Mouse (Mus musculus): Measurements from ENCODE around the gene Fgf15. TPM values are rescaled to one million over a fixed set of nuclear protein-coding genes. Genes with fewer than 3 reads are reported as not detected.
"Not testable (repeated sequence)": the region's sequence is repeated elsewhere in the genome, so short reads cannot be mapped to it uniquely, and the experiment has no call there.

Gene Fgf15
- polyA plus RNA-seq, 1 experiment from 2014 or later: 0.20 TPM

DNA sequence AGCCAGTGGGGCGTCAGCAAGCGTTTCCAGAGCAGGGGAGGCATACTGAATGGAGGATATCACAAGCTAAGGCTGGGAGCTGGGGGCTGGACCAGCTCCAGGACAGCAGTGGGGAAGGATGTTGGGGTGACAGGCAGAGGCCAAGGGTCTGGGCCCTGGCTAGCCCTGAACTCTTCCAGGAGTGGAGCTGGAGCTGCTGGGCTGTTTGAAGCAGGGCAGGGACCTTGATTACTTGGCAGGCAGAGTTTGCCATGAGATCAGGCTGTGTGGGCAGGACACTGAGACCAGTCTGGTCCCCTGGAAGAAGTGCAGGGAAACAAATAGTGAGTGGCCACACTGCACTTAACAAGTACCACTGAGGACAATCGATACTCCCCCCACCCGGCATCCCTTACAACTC is 22.1 kb upstream of the Fgf15 start:
- peaks cover 3% of the 10 kb centered on the region; the same call in 1 of the 2 replicates for H3K4me1 ChIP-seq (ENCODE audit: control insufficient read depth, insufficient read depth, low read length)
- no peak overlapping the region for H3K27ac ChIP-seq (ENCODE audit: low read length)
- 0 out of 2 replicates have a peak, but pooled peaks cover 2% of the 10 kb centered on the region for H3K27me3 ChIP-seq (ENCODE audit: control insufficient read depth, insufficient read depth, low read length)
- WGBS: 72% methylated on average over 4 of the region's 4 CpGs
- no peak overlapping the region for H3K9ac ChIP-seq (ENCODE audit: low read length)
- H3K9me3 ChIP-seq (replicated peaks; ENCODE audit: control insufficient read depth, low read length): no peaks in the 10 kb centered on the region
- no peak overlapping the region for H3K4me3 ChIP-seq (ENCODE audit: low read length)
- H3K4me2 ChIP-seq (ENCODE audit: low read depth, low read length): no peak overlapping the region
- H3K36me3 ChIP-seq (ENCODE audit: control insufficient read depth, insufficient read depth): no peaks in the 10 kb centered on the region
- ATAC-seq (replicated peaks; ENCODE audit: extremely low read depth, insufficient read depth, low FRiP score): no peak

DNA sequence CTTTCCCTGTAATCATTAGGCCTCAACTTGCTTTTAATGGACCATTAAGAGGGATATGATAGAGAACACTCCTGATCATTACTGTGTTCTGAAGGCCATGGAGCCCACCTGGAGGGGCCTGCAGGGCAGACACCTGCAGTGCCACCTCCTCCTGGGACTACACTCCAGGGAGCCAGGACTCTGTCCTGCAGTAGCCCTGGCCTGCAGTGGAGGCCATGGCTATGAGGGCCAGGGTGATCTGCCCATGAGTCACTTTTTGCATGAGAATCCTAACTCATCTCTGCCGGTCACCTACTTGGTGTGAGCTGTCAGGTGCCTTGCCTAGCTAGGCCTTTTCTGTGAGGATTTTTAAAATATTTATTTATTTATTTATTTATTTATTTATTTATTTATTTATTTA is 17.9 kb upstream of the Fgf15 start:
- Histone ChIP-seq H3K4me1 (ENCODE audit: control insufficient read depth, insufficient read depth, low read length) (peaks cover 3% of the 10 kb centered on the region; the same call in 1 of the 2 replicates), H3K27me3 (ENCODE audit: control insufficient read depth, insufficient read depth, low read length) (0 out of 2 replicates have a peak, but pooled peaks cover 2% of the 10 kb centered on the region), H3K4me2 (ENCODE audit: low read depth, low read length) (no peak overlapping the region), H3K36me3 (ENCODE audit: control insufficient read depth, insufficient read depth) (no peaks in the 10 kb centered on the region), H3K9ac (ENCODE audit: low read length) (no peak overlapping the region), H3K9me3 (replicated peaks; ENCODE audit: control insufficient read depth, low read length) (no peaks in the 10 kb centered on the region), H3K27ac (ENCODE audit: low read length) (no peak overlapping the region), H3K4me3 (ENCODE audit: low read length) (no peak overlapping the region)
- WGBS: 95% methylated on average over 1 of the region's 1 CpGs
- ATAC-seq (replicated peaks; ENCODE audit: extremely low read depth, insufficient read depth, low FRiP score): no peak

DNA sequence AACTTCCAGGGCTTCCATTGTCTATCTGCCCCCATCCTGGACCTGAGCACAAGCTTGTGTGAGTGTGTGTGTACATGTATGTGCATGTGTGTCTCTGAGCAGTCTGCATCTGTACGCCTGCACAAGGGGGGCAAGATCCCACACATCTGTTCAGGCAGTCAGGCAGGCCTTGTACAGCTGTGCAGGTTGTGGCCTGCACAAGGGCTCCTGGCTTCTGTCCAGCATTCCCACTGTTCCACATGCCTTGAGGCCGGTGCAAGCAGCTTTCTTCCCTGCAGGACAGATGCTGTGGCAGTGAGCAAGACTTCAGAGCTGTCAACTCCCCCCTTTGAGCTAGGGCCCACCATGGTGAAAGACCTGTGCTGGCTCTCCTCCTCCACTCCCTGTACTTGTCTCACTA is 13.2 kb upstream of the Fgf15 start:
- Histone ChIP-seq H3K27me3 (ENCODE audit: control insufficient read depth, insufficient read depth, low read length) (no peaks in the 10 kb centered on the region; the same call in 1 of the 2 replicates), H3K4me2 (ENCODE audit: low read depth, low read length) (no peak overlapping the region), H3K4me3 (ENCODE audit: low read length) (no peak overlapping the region), H3K9ac (ENCODE audit: low read length) (no peak overlapping the region), H3K4me1 (ENCODE audit: control insufficient read depth, insufficient read depth, low read length) (peaks cover 6% of the 10 kb centered on the region), H3K27ac (ENCODE audit: low read length) (no peak overlapping the region), H3K9me3 (replicated peaks; ENCODE audit: control insufficient read depth, low read length) (no peaks in the 10 kb centered on the region; the same call in 1 of the 2 replicates), H3K36me3 (ENCODE audit: control insufficient read depth, insufficient read depth) (no peaks in the 10 kb centered on the region)
- no peak; the same call in 1 of the 2 replicates for ATAC-seq (replicated peaks; ENCODE audit: extremely low read depth, insufficient read depth, low FRiP score)
- WGBS: 22% methylated on average over 2 of the region's 2 CpGs

DNA sequence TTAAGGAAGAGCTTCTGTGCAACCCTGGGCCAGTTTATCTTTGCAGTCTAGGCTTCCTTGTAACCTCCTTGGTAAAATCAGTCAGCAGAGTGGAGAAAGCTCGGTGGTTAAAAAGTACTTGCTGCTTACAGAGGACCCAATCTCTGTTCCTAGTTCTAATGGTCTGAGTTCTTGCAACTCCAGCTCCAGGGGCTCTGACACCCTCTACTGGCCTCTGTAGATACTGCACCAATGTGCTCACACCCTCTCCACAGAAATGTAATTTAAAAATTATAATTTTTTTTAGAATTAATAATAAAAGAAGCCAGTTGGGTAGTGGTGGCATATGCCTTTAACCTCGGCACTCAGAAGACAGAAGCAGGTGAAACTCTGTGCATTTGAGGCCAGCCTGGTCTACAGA is 8.7 kb upstream of the Fgf15 start:
- H3K9me3 ChIP-seq (replicated peaks; ENCODE audit: control insufficient read depth, low read length): no peaks in the 10 kb centered on the region; the same call in 1 of the 2 replicates
- no peak overlapping the region for H3K27ac ChIP-seq (ENCODE audit: low read length)
- peaks cover 6% of the 10 kb centered on the region for H3K4me1 ChIP-seq (ENCODE audit: control insufficient read depth, insufficient read depth, low read length)
- WGBS: 75% methylated on average over 2 of the region's 2 CpGs
- no peak for ATAC-seq (replicated peaks; ENCODE audit: extremely low read depth, insufficient read depth, low FRiP score)
- H3K9ac ChIP-seq (ENCODE audit: low read length): no peak overlapping the region
- H3K36me3 ChIP-seq (ENCODE audit: control insufficient read depth, insufficient read depth): no peaks in the 10 kb centered on the region
- H3K4me2 ChIP-seq (ENCODE audit: low read depth, low read length): no peak overlapping the region
- H3K4me3 ChIP-seq (ENCODE audit: low read length): no peak overlapping the region
- H3K27me3 ChIP-seq (ENCODE audit: control insufficient read depth, insufficient read depth, low read length): peaks cover 11% of the 10 kb centered on the region

DNA sequence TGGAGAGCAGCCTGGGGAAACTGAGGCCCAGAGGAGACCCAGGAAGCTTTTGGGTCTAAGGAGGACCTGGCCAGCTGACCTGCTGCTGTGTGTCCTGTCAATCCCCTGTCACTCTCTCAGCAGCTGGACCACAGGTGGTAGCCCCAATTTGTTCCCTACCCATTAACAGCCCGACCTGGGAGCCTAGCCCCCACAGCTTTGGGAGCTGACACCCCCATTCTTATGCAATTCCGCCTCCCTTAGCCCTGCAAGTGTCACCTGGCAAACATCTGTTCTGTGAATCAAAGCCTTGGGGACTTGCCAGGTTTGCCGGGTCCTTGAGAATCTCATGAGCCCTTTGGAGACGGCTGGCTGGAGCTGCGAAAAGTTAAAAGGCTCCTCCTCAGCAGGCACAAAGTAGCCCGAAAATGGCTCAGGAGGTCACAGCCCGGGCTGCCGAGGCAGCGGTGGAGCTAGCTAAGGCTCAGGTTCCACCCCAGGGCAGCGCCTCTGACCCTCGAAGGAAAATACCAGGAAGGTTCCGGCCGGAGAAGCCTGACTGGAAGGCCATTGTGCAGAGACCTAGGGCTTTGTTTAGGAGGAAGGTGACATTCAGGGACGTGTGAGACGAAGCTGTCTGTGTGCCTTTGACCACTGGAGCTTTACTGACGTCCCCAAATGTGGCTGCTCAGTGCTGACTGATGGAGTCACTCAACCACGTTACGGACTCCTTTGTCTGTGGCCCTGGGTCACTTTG is 7.6 kb upstream of the Fgf15 start:
- Histone ChIP-seq H3K9me3 (replicated peaks; ENCODE audit: control insufficient read depth, low read length) (no peaks in the 10 kb centered on the region; the same call in 1 of the 2 replicates), H3K27ac (ENCODE audit: low read length) (no peak overlapping the region), H3K36me3 (ENCODE audit: control insufficient read depth, insufficient read depth) (no peaks in the 10 kb centered on the region), H3K4me2 (ENCODE audit: low read depth, low read length) (no peak overlapping the region), H3K4me1 (ENCODE audit: control insufficient read depth, insufficient read depth, low read length) (peaks cover 6% of the 10 kb centered on the region), H3K4me3 (ENCODE audit: low read length) (no peak overlapping the region), H3K27me3 (ENCODE audit: control insufficient read depth, insufficient read depth, low read length) (peaks cover 13% of the 10 kb centered on the region), H3K9ac (ENCODE audit: low read length) (no peak overlapping the region)
- ATAC-seq (replicated peaks; ENCODE audit: extremely low read depth, insufficient read depth, low FRiP score): no peak
- 7% methylated on average over 18 of the region's 18 CpGs for WGBS

DNA sequence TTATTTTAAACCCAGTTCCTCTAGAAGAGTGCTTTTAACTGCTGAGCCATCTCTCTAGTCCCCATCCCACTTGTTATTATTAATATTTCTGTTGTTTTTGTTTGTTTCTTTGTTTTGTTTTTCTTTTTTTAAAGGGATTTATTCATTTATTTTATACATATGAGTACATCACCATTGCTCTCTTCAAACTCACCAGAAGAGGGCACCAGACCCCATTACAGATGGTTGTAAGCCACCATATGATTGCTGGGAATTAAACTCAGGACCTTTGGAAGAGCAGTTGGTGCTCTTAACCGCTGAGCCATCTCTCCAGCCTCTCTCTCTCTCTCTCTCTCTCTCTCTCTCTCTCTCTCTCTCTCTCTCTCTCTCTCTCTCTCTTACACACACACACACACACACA is 5.7 kb upstream of the Fgf15 start:
- H3K36me3 ChIP-seq (ENCODE audit: control insufficient read depth, insufficient read depth); H3K4me2 ChIP-seq (ENCODE audit: low read depth, low read length); H3K4me3 ChIP-seq (ENCODE audit: low read length); H3K9me3 ChIP-seq (replicated peaks; ENCODE audit: control insufficient read depth, low read length); H3K9ac ChIP-seq (ENCODE audit: low read length); H3K27ac ChIP-seq (ENCODE audit: low read length); ATAC-seq (replicated peaks; ENCODE audit: extremely low read depth, insufficient read depth, low FRiP score): not testable (repeated sequence)
- Histone ChIP-seq H3K27me3 (ENCODE audit: control insufficient read depth, insufficient read depth, low read length) (peaks cover 25% of the 10 kb centered on the region), H3K4me1 (ENCODE audit: control insufficient read depth, insufficient read depth, low read length) (peaks cover 10% of the 10 kb centered on the region)
- WGBS: 100% methylated on average over 1 of the region's 1 CpGs

DNA sequence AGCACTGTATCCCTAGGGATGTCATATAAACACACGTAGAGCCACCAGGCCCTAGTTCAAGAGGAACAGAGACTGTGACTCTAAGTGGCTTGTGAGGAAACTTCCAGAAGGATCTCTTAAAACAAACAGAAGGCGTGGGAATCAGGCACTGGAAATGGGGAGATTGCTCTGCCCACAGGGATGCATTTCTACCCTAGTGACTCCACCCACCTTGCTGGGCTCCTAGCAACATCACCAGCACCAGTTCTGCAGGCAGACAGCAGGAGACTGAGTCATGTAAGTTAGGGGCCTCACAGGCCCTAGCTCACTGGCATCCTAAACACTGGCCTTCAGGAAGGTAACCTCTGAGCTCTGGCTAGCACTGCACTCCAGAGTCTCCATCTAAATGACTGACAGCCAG is 4.5 kb upstream of the Fgf15 start:
- no peak overlapping the region for H3K27ac ChIP-seq (ENCODE audit: low read length)
- H3K4me3 ChIP-seq (ENCODE audit: low read length): no peak overlapping the region
- peaks cover 37% of the 10 kb centered on the region for H3K27me3 ChIP-seq (ENCODE audit: control insufficient read depth, insufficient read depth, low read length)
- no peaks in the 10 kb centered on the region; the same call in 1 of the 2 replicates for H3K9me3 ChIP-seq (replicated peaks; ENCODE audit: control insufficient read depth, low read length)
- no peak for ATAC-seq (replicated peaks; ENCODE audit: extremely low read depth, insufficient read depth, low FRiP score)
- 87% methylated on average over 2 of the region's 2 CpGs for WGBS
- peaks cover 21% of the 10 kb centered on the region for H3K4me1 ChIP-seq (ENCODE audit: control insufficient read depth, insufficient read depth, low read length)
- no peaks in the 10 kb centered on the region for H3K36me3 ChIP-seq (ENCODE audit: control insufficient read depth, insufficient read depth)
- H3K9ac ChIP-seq (ENCODE audit: low read length): no peak overlapping the region
- H3K4me2 ChIP-seq (ENCODE audit: low read depth, low read length): no peak overlapping the region

DNA sequence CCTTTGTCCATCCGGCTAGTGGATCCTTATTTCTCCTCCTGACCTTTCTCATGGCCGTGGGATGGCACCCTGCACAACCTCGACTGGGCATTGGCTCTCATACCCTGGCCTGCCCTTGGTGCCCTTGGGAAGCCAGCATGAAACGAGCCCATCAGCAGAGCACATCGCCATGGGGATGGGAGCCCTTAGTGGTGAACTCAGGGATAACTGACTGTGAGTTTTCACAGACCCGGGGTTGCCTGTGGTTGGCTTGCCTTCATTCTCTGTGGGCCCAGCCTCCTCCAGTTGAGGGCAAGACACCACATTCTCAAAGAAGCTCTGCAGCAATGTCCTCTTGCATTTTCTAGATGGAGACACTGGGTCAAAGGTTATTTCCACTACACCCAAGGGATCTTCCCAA is 4.0 kb upstream of the Fgf15 start:
- ATAC-seq (replicated peaks; ENCODE audit: extremely low read depth, insufficient read depth, low FRiP score): no peak

DNA sequence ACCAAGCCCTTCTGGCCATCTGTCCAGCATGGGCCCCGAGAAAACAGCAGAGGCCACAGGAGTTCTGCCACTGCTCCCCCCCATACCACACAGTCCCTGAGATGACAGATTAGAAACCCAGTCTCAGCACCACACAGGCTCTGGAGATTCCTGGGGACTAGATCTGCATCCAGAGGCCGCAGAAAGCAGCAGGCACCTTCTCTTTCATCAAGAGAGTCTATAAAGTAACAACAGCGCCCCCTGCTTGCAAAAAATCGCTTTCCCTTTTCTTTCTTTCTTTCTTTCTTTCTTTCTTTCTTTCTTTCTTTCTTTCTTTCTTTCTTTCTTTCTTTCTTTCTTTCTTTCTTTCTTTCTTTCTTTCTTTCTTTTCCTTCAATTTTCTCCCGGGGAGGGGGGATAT is 2.1 kb upstream of the Fgf15 start:
- Histone ChIP-seq H3K4me1 (ENCODE audit: control insufficient read depth, insufficient read depth, low read length) (peaks cover 23% of the 10 kb centered on the region), H3K27me3 (ENCODE audit: control insufficient read depth, insufficient read depth, low read length) (peaks cover 56% of the 10 kb centered on the region), H3K36me3 (ENCODE audit: control insufficient read depth, insufficient read depth) (no peaks in the 10 kb centered on the region), H3K4me3 (ENCODE audit: low read length) (no peak overlapping the region), H3K27ac (ENCODE audit: low read length) (no peak overlapping the region), H3K9me3 (replicated peaks; ENCODE audit: control insufficient read depth, low read length) (no peaks in the 10 kb centered on the region), H3K4me2 (ENCODE audit: low read depth, low read length) (no peak overlapping the region), H3K9ac (ENCODE audit: low read length) (no peak overlapping the region)
- ATAC-seq (replicated peaks; ENCODE audit: extremely low read depth, insufficient read depth, low FRiP score): no peak
- WGBS: 4% methylated on average over 5 of the region's 5 CpGs

More for the DNA sequence above, 4.0 kb upstream of the Fgf15 start:
- WGBS: 48% methylated on average over 6 of the region's 6 CpGs
- Histone ChIP-seq H3K36me3 (ENCODE audit: control insufficient read depth, insufficient read depth) (no peaks in the 10 kb centered on the region), H3K4me1 (ENCODE audit: control insufficient read depth, insufficient read depth, low read length) (peaks cover 23% of the 10 kb centered on the region), H3K4me2 (ENCODE audit: low read depth, low read length) (no peak overlapping the region), H3K27ac (ENCODE audit: low read length) (no peak overlapping the region), H3K4me3 (ENCODE audit: low read length) (no peak overlapping the region), H3K27me3 (ENCODE audit: control insufficient read depth, insufficient read depth, low read length) (peaks cover 42% of the 10 kb centered on the region), H3K9ac (ENCODE audit: low read length) (no peak overlapping the region), H3K9me3 (replicated peaks; ENCODE audit: control insufficient read depth, low read length) (no peaks in the 10 kb centered on the region; the same call in 1 of the 2 replicates)
